Mouse (Mus musculus) testis, adult 2 months (tissue): ENCODE results near the gene Olfr978. TPM values are rescaled to one million over a fixed set of nuclear protein-coding genes. Genes with fewer than 3 reads are reported as not detected.
"Not testable (repeated sequence)": the region's sequence is repeated elsewhere in the genome, so short reads cannot be mapped to it uniquely, and the experiment has no call there.

Source experiments
- H3K27ac ChIP-seq: fragments of 200-500 bp; 2 replicates; pipeline ENCODE4 v1.5.1; 2012; ENCODE audit warnings: low read depth, low read length; ENCODE audit not compliant: control insufficient read depth, insufficient read depth
- H3K27me3 ChIP-seq: fragments of 200-500 bp; 2 replicates; pipeline ENCODE4 v1.6.1; 2012; ENCODE audit warnings: mild to moderate bottlenecking, low read length, moderate library complexity; ENCODE audit not compliant: control insufficient read depth, insufficient read depth
- H3K36me3 ChIP-seq: fragments of 200-500 bp; 2 replicates; pipeline ENCODE4 v1.6.1; 2012; ENCODE audit warnings: mild to moderate bottlenecking, low read length; ENCODE audit not compliant: control insufficient read depth, insufficient read depth
- H3K4me1 ChIP-seq: fragments of 200-500 bp; 2 replicates; pipeline ENCODE4 v1.6.1; 2012; ENCODE audit warnings: low read length; ENCODE audit not compliant: control insufficient read depth, insufficient read depth
- H3K4me3 ChIP-seq: fragments of 200-500 bp; 2 replicates; pipeline ENCODE4 v1.5.1; 2012; ENCODE audit warnings: low read depth, mild to moderate bottlenecking, low read length, moderate library complexity, mixed read lengths; ENCODE audit not compliant: control insufficient read depth
- CTCF ChIP-seq: fragments of 200-500 bp; IDR thresholded peaks from 2 replicates; pipeline ENCODE4 v1.5.1; 2012; ENCODE audit warnings: low read depth, mild to moderate bottlenecking, inconsistent platforms, low read length, moderate library complexity; ENCODE audit not compliant: control insufficient read depth, insufficient read depth, insufficient replicate concordance
- POLR2A ChIP-seq: fragments of 200-500 bp; IDR thresholded peaks from 2 replicates; pipeline ENCODE4 v1.6.1; 2012; ENCODE audit warnings: low read depth, mild to moderate bottlenecking, inconsistent platforms, low read length, moderate library complexity; ENCODE audit not compliant: control insufficient read depth
- polyA plus RNA-seq: library from polyadenylated mRNA; depleted of rRNA; stranded (reverse); fragments of >200 nt; gene quantifications from 2 replicates; pipeline ENCODE4 v1.2.3, GENCODE M21; 2012; rRNA removed

Gene Olfr978
- not detected in 2 replicates for polyA plus RNA-seq

GRCm38 (mm10) chr9:39991813-39992212 is at the start of gene Olfr978:
Gene Olfr978 (plus strand): TSS chr9:39992113.
- Histone ChIP-seq H3K36me3 (no peaks in the 10 kb centered on the region), H3K4me3 (no peak within 1 kb of the TSS), H3K27me3 (no peaks in the 10 kb centered on the region), H3K27ac (no peak within 1 kb of the TSS), H3K4me1 (no peaks in the 10 kb centered on the region)
- TF ChIP-seq POLR2A (no peak), CTCF (no peak)

GRCm38 (mm10) chr9:39951946-39952345 is 40.0 kb upstream of the Olfr978 start, which contains the start of gene Olfr975:
Gene Olfr975 (minus strand): TSS chr9:39952046.
- Histone ChIP-seq H3K27me3 (no peaks in the 10 kb centered on the region), H3K36me3 (no peaks in the 10 kb centered on the region), H3K4me3 (no peak within 1 kb of the TSS), H3K27ac (no peak within 1 kb of the TSS), H3K4me1 (no peaks in the 10 kb centered on the region)
- TF ChIP-seq CTCF, result no peak
- TF ChIP-seq POLR2A, result no peak

- not testable (repeated sequence) for H3K4me3 ChIP-seq
Observed at GRCm38 (mm10) chr9:39961033-39961432, 30.9 kb upstream of the Olfr978 start, which contains the start of gene Olfr976. Gene Olfr976 (minus strand): TSS chr9:39961133.

GRCm38 (mm10) chr9:39976581-39977145 is 15.2 kb upstream of the Olfr978 start:
- not testable (repeated sequence) for H3K27me3 ChIP-seq, H3K4me1 ChIP-seq, H3K36me3 ChIP-seq, H3K27ac ChIP-seq, H3K4me3 ChIP-seq

More at GRCm38 (mm10) chr9:39961033-39961432, 30.9 kb upstream of the Olfr978 start, which contains the start of gene Olfr976:
- H3K27me3 ChIP-seq, H3K36me3 ChIP-seq, H3K27ac ChIP-seq, H3K4me1 ChIP-seq: not testable (repeated sequence)

GRCm38 (mm10) chr9:40003365-40003764 is 11.5 kb downstream of the Olfr978 start, which contains the start of gene Olfr979:
Gene Olfr979 (minus strand): TSS chr9:40003465.
- Histone ChIP-seq H3K4me1 (no peaks in the 10 kb centered on the region), H3K27me3 (no peaks in the 10 kb centered on the region), H3K27ac (no peak within 1 kb of the TSS), H3K4me3 (no peak within 1 kb of the TSS), H3K36me3 (no peaks in the 10 kb centered on the region)
- TF ChIP-seq CTCF (no peak), POLR2A (no peak)

GRCm38 (mm10) chr9:40009482-40009881 is 17.6 kb downstream of the Olfr978 start, which contains the start of gene Olfr980:
Gene Olfr980 (minus strand): TSS chr9:40009582.
- no peak within 1 kb of the TSS for H3K4me3 ChIP-seq
- no peaks in the 10 kb centered on the region for H3K4me1 ChIP-seq
- TF ChIP-seq POLR2A (no peak), CTCF (no peak)
- H3K36me3 ChIP-seq, result no peaks in the 10 kb centered on the region
- H3K27ac ChIP-seq, result no peak within 1 kb of the TSS
- no peaks in the 10 kb centered on the region for H3K27me3 ChIP-seq

GRCm38 (mm10) chr9:40021164-40021563 is 29.3 kb downstream of the Olfr978 start, which contains the start of gene Olfr981:
Gene Olfr981 (plus strand): TSS chr9:40021464.
- Histone ChIP-seq H3K4me1 (no peaks in the 10 kb centered on the region), H3K36me3 (no peaks in the 10 kb centered on the region), H3K27ac (no peak within 1 kb of the TSS), H3K27me3 (no peaks in the 10 kb centered on the region), H3K4me3 (no peak within 1 kb of the TSS)
- TF ChIP-seq CTCF (no peak), POLR2A (no peak)

Other genes with a start within 250 kb of the Olfr978 start
- gene Olfr967, start 245.9 kb upstream of the Olfr978 start, polyA plus RNA-seq, result not detected in 2 replicates
- gene Olfr968, start 208.9 kb upstream of the Olfr978 start, polyA plus RNA-seq, result not detected in 2 replicates
- not detected in 2 replicates for gene Olfr969, start 201.2 kb upstream of the Olfr978 start, polyA plus RNA-seq
- gene Olfr970, start 183.3 kb upstream of the Olfr978 start, polyA plus RNA-seq, result not detected in 2 replicates
- not detected in 2 replicates for gene Olfr971, start 155.2 kb upstream of the Olfr978 start, polyA plus RNA-seq
- not detected in 2 replicates for gene Olfr972, start 125.7 kb upstream of the Olfr978 start, polyA plus RNA-seq
- gene Olfr229, start 84.8 kb upstream of the Olfr978 start, polyA plus RNA-seq, result not detected in 2 replicates
- not detected in 2 replicates for gene Olfr974, start 54.6 kb upstream of the Olfr978 start, polyA plus RNA-seq
- 0.79 and 1.0 TPM in 2 replicates for gene Olfr975, start 40.1 kb upstream of the Olfr978 start, polyA plus RNA-seq
- 0.52 and 0.57 TPM in 2 replicates for gene Olfr976, start 31.0 kb upstream of the Olfr978 start, polyA plus RNA-seq
- gene Olfr979, start 11.4 kb downstream of the Olfr978 start, polyA plus RNA-seq, result 0.83 and 0.95 TPM in 2 replicates
- gene Olfr980, start 17.5 kb downstream of the Olfr978 start, polyA plus RNA-seq, result 0.15 and 0.36 TPM in 2 replicates
- 0.11 TPM in 1 of 2 replicates, not detected in the other for gene Olfr981, start 29.4 kb downstream of the Olfr978 start, polyA plus RNA-seq
- not detected in 2 replicates for gene Olfr982, start 81.7 kb downstream of the Olfr978 start, polyA plus RNA-seq
- not detected in 2 replicates for gene Olfr983, start 101.5 kb downstream of the Olfr978 start, polyA plus RNA-seq
- gene Olfr984, start 122.1 kb downstream of the Olfr978 start, polyA plus RNA-seq, result not detected in 2 replicates
- not detected in 2 replicates for gene Olfr985, start 138.1 kb downstream of the Olfr978 start, polyA plus RNA-seq
- 85.4 and 129 TPM in 2 replicates for gene Tmem225, start 156.0 kb downstream of the Olfr978 start, polyA plus RNA-seq
- gene Olfr986, start 188.8 kb downstream of the Olfr978 start, polyA plus RNA-seq, result not detected in 2 replicates
- 3.4 and 3.9 TPM in 2 replicates for gene Zfp202, start 200.2 kb downstream of the Olfr978 start, polyA plus RNA-seq